Mouse (Mus musculus): ENCODE measurements around the gene AL607142.1.

DNA sequence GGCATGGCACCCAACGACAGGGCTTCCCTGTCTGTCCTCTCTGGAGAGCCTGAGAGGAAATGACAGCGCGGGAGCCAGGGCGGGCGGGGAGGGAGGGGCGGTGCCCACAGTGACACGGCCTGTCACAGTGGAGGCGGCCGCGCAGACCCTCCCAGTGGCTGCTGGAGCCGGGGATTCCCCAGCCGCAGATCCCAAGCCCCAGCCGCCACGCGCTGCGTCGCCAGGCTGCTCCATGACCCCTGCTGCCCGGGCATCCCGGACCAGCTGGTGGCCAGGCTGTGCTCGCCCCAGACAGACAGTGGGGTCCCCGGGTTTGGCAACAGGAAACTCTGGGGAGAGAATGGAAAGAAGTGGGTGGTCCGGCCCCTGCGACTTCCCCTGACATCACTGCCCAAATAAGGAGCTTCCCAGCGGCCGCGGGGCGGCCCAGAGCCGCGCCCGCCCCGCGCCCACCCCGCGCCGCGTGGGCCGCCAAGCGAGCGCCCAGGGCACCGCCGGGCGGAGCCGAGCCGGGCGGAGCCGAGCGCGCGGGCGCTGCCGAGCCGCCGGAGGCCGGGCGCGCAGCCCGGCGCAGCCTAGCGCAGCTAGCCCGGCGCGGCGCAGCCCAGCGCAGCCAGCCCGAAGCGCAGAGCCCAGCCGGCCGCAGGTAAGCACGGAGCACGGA, 32.3 kb upstream of the AL607142.1 start:
- TF ChIP-seq CTCF (IDR thresholded peaks at IDR 0.05) (no peak), POLR2A (IDR thresholded peaks at IDR 0.05; ENCODE audit: insufficient read depth, low read depth, low read length) (no peak)

Data from heart, adult 2 months (tissue).